Mouse (Mus musculus): ENCODE results near the gene Dlk1.
"Not testable (repeated sequence)": the region's sequence is repeated elsewhere in the genome, so short reads cannot be mapped to it uniquely, and the experiment has no call there.

Gene Dlk1

GRCm38 (mm10) chr12:109438383-109438782 lies 14.2 kb upstream of the Dlk1 start:
- no peak for DNase-seq (ENCODE audit: extremely low read depth, low read depth, low spot score)

- DNase-seq (ENCODE audit: extremely low read depth, low read depth, low spot score), result no peak
Measured at GRCm38 (mm10) chr12:109439974-109440373, 12.6 kb upstream of the Dlk1 start.

- no peak for DNase-seq (ENCODE audit: extremely low read depth, low read depth, low spot score)
Measured at GRCm38 (mm10) chr12:109441366-109441765, 11.3 kb upstream of the Dlk1 start.

GRCm38 (mm10) chr12:109442115-109442514 lies 10.5 kb upstream of the Dlk1 start:
- DNase-seq (ENCODE audit: extremely low read depth, low read depth, low spot score), result no peak

- no peak for DNase-seq (ENCODE audit: extremely low read depth, low read depth, low spot score)
Measured at GRCm38 (mm10) chr12:109443276-109443675, 9.3 kb upstream of the Dlk1 start.

- DNase-seq (ENCODE audit: extremely low read depth, low read depth, low spot score), result no peak
Measured at GRCm38 (mm10) chr12:109444999-109445398, 7.6 kb upstream of the Dlk1 start.

GRCm38 (mm10) chr12:109445499-109446235 lies 7.0 kb upstream of the Dlk1 start:
- DNase-seq (ENCODE audit: extremely low read depth, low read depth, low spot score), result no peak

- DNase-seq (ENCODE audit: extremely low read depth, low read depth, low spot score), result no peak
Measured at GRCm38 (mm10) chr12:109446236-109446941, 6.2 kb upstream of the Dlk1 start.

GRCm38 (mm10) chr12:109449421-109450411 lies 2.9 kb upstream of the Dlk1 start:
- no peak for DNase-seq (ENCODE audit: extremely low read depth, low read depth, low spot score)

- DNase-seq (ENCODE audit: extremely low read depth, low read depth, low spot score), result no peak
Measured at GRCm38 (mm10) chr12:109453065-109453997, 708 bp downstream of the Dlk1 start.

- DNase-seq (ENCODE audit: extremely low read depth, low read depth, low spot score), result no peak
Measured at GRCm38 (mm10) chr12:109454137-109454536, 1.5 kb downstream of the Dlk1 start.

GRCm38 (mm10) chr12:109456531-109457202 lies 4.0 kb downstream of the Dlk1 start:
- no peak for DNase-seq (ENCODE audit: extremely low read depth, low read depth, low spot score)

- no peak for DNase-seq (ENCODE audit: extremely low read depth, low read depth, low spot score)
Measured at GRCm38 (mm10) chr12:109457836-109458235, 5.2 kb downstream of the Dlk1 start.

GRCm38 (mm10) chr12:109458896-109459295 lies 6.3 kb downstream of the Dlk1 start:
- no peak for DNase-seq (ENCODE audit: extremely low read depth, low read depth, low spot score)

- no peak for DNase-seq (ENCODE audit: extremely low read depth, low read depth, low spot score)
Measured at GRCm38 (mm10) chr12:109459481-109460401, 7.1 kb downstream of the Dlk1 start.

GRCm38 (mm10) chr12:109462594-109462993 lies 10.0 kb downstream of the Dlk1 start:
- DNase-seq (ENCODE audit: extremely low read depth, low read depth, low spot score), result no peak

- DNase-seq (ENCODE audit: extremely low read depth, low read depth, low spot score), result not testable (repeated sequence)
Measured at GRCm38 (mm10) chr12:109467417-109467816, 14.8 kb downstream of the Dlk1 start.

GRCm38 (mm10) chr12:109469793-109470192 lies 17.2 kb downstream of the Dlk1 start:
- no peak for DNase-seq (ENCODE audit: extremely low read depth, low read depth, low spot score)

GRCm38 (mm10) chr12:109472627-109473026 lies 20.0 kb downstream of the Dlk1 start:
- no peak for DNase-seq (ENCODE audit: extremely low read depth, low read depth, low spot score)
